Mouse (Mus musculus): ENCODE measurements around the gene Tpmt.

Gene Tpmt

DNA sequence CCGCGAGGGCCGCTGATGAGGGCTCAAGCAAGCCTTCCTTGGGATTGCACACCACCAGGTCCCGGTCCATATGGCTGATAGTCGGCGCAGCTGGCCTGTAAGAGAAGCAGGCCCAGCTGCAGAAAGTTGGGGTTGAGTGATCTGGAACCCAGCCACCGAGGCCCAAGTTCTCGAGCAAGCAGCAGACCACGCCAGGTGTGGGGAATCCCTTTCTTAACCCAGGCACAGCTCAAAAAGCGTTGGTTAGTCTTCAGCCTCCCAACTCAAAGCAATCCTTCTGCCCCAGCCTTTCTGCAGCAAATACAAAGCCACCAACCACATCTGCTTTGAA is at the start of gene Tpmt:
TSS of gene Tpmt (minus strand) at position 121 of the 331 bp plus-strand sequence.
- in situ Hi-C loops (cut with MboI; ENCODE audit: low sequenced_read_pairs) = no loop called here

DNA sequence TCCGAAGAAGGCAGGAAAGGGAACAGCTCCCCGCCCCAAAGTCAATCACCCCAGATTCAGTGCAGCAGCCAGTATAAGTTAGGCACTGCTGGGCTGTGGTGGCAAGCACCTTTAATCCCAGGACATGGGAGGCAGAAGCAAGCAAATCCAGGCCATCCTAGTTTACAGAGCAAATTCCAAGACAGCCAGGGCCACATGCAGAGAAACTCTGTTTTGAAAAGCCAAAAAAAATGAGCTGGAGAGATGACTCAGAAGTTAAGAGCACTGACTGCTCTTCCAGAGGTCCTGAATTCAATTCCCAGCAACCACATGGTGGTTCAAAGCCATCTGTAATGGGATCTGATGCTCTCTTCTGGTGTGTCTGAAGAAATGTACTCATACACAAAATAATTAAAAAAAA is 49.3 kb upstream of the Tpmt start:
- in situ Hi-C loops (cut with MboI; ENCODE audit: low sequenced_read_pairs) = no loop called here

DNA sequence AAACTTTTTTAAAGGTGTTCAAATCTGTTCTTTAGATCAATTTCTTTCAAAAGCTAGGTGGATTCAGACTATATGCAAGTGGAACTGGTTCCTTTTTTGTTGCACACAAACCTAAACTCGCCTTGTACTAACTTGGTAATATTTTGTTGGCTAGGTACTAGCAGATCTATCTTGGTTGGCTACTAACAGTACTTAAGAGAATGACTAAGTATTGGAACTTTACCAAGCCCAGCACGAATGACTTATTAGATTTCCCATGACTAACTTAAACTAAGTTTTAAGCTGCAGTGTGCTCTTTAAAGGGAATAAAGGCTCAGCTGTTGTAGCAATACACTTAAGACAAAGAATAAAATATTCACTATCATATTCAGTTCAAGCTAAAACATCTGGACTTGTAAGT is 44.7 kb upstream of the Tpmt start:
- in situ Hi-C loops (cut with MboI; ENCODE audit: low sequenced_read_pairs) = no loop called here

DNA sequence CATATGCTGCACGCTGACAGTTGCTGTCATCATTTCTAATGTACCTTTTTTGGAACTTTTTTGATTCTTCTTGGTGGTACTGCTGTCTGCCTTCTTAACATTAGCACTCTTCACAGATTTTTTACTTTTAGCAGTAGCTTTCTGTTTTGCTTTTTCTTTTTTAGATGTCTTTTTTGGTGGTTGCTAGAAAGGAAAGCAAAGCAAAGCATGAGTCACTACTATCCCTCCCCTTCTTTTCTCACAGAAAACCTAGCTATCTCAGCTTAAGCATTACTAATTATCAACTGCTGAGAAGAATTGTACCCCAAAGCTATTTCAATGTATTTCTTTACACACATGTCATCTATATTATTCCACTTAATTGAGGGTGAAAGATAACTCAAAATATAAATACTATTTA is 43.9 kb upstream of the Tpmt start:
- in situ Hi-C loops (cut with MboI; ENCODE audit: low sequenced_read_pairs) = no loop called here

DNA sequence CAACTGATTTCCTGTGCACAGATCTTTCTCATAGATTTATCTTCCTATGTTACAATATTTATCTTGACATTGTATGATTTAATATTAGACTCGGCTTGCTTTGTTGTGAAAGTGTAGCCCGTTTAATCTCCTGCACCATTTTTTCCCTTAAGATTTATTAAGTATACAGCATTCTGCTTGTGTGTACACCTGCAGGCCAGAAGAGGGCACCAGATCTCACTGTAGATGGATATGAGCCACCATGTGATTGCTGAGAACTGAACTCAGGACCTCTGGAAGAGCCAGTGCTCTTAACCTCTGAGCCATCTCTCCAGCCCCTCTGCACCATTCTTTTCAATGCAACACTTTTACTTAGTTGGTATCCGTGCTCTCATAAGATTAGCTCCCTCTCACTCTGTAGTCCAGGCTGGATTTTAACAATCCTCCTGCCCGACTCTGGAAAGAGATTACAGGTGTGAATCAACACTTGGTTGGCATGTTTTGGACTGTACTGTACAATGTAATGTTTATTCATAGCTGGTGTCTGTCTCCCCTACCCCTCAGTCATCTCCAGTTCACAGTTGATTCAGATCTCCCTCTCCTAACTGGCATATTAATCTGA is 36.5 kb upstream of the Tpmt start:
- in situ Hi-C loops (cut with MboI; ENCODE audit: low sequenced_read_pairs) = no loop called here

GRCm38 (mm10) chr13:47078799-47079198 is 34.3 kb upstream of the Tpmt start:
- in situ Hi-C loops (cut with MboI; ENCODE audit: low sequenced_read_pairs) = no loop called here

DNA sequence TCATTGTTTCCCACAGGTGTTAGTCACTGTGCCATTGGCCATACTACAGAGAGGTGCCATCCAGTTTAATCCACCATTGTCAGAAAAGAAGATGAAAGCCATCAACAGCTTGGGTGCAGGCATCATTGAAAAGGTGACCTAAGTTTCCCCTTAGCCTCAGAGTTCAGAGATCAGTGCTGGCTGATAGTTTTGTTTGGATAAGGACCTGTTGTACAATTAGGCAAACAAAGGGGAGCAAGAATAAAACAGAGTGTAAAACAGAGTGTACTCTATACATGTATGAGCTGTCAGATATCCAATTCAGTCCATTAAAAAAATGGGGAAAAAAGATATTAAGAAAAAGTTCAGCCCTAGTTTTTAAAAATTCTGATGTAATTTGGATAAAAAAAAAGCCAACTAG is 32.8 kb upstream of the Tpmt start:
- in situ Hi-C loops (cut with MboI; ENCODE audit: low sequenced_read_pairs) = no loop called here

GRCm38 (mm10) chr13:47076156-47076555 is 31.6 kb upstream of the Tpmt start:
- in situ Hi-C loops (cut with MboI; ENCODE audit: low sequenced_read_pairs) = no loop called here

GRCm38 (mm10) chr13:47072484-47072883 is 27.9 kb upstream of the Tpmt start:
- in situ Hi-C loops (cut with MboI; ENCODE audit: low sequenced_read_pairs) = no loop called here

DNA sequence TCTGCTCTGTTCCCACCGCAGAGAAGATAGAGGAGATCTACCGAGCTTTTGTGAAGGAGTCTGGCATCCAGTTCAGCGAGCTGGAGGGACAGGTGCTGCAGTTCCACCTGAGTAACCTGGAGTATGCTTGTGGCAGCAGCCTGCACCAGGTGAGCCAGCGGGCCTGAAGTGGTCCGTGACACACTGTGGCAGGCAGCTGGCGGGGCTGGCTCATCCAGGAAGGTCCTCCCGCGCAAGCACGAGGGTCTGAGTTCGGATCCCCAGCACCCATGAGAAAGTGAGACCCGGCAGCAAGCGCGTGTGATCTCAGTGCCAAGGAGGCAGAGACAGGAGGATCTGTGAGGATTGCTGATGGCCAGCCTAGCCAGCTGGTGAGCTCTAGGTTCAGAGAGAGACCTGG is 27.3 kb upstream of the Tpmt start:
- in situ Hi-C loops (cut with MboI; ENCODE audit: low sequenced_read_pairs) = no loop called here

- in situ Hi-C loops (cut with MboI; ENCODE audit: low sequenced_read_pairs) = no loop called here
These were observed 26.0 kb upstream of the Tpmt start for GRCm38 (mm10) chr13:47070329-47071080.

- in situ Hi-C loops (cut with MboI; ENCODE audit: low sequenced_read_pairs) = no loop called here
These were observed 22.5 kb upstream of the Tpmt start for GRCm38 (mm10) chr13:47067001-47067400.

DNA sequence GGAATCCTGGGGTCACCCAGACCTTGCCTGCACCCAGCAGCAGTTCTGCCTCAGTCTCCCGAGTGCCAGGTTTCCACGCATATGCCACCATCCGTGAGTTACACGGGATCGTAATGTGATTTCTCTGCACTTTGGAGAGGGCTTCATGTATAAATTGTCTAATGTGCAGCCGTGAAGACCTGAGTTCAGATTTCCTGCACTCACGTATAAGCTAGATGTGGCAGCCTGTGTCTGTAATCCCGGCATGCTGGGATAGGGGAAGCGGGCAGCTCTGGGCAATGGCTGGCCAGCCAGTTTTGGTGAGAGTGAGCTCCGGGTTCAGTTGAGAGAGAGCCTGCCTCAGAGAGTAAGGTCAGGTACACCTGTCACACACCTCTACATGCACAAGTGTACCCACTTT is 22.0 kb upstream of the Tpmt start:
- in situ Hi-C loops (cut with MboI; ENCODE audit: low sequenced_read_pairs) = no loop called here

DNA sequence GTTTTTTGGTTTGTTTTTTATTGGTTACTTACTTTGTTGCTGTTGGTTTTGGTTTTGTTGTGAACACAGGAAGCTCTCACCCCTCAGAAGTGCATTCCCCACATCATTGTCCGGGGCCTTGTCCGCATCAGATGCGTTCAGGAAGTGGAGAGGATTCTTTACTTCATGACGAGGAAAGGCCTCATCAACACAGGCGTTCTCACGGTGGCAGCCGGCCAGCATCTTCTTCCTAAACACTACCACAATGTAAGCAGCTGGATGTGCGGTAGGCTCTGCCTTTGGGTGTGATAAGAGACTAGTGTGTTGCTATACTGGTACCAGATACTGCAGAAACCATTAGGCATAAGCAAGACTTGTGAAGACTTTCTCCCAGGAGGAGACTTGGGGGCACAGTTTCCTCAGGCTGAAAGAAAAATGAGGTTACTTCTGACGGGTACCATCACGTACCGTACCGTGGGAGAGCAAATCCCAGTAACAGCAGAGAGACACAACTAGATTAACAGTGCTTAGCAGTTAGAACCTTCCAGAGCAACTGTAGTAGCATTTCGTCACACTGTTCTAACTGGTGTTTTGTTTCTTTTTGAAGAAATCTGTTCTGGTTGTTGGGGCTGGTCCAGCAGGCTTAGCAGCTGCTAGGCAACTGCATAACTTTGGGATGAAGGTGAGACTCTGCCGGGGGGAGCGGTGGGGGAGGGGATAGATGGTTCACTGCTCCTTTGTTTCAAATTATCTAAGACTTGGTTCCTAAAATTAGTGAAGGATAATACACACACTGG is 19.6 kb upstream of the Tpmt start:
- in situ Hi-C loops (cut with MboI; ENCODE audit: low sequenced_read_pairs) = no loop called here

DNA sequence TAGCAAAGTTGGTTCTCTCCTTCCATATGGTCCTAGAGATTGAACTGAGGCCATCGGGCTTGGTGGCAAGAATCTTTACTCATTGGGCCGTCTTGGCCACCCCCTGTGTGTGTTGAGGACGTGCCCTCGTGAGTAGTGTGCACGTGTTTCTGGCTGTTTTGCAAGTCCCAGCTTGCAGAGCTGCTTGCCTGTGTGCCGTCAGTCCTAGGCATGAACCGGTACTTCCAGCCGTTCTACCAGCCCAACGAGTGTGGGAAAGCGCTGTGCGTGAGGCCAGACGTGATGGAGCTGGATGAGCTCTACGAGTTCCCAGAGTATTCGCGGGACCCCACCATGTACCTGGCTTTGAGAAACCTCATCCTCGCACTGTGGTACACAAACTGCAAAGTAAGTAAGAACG is 18.2 kb upstream of the Tpmt start:
- in situ Hi-C loops (cut with MboI; ENCODE audit: low sequenced_read_pairs) = no loop called here

- in situ Hi-C loops (cut with MboI; ENCODE audit: low sequenced_read_pairs) = no loop called here
These were observed 12.2 kb upstream of the Tpmt start for GRCm38 (mm10) chr13:47056781-47057180.

GRCm38 (mm10) chr13:47056126-47056525 is 11.6 kb upstream of the Tpmt start:
- in situ Hi-C loops (cut with MboI; ENCODE audit: low sequenced_read_pairs) = no loop called here

- in situ Hi-C loops (cut with MboI; ENCODE audit: low sequenced_read_pairs) = no loop called here
These were observed 9.4 kb upstream of the Tpmt start for GRCm38 (mm10) chr13:47053971-47054370.

GRCm38 (mm10) chr13:47050009-47050408 is 5.5 kb upstream of the Tpmt start:
- in situ Hi-C loops (cut with MboI; ENCODE audit: low sequenced_read_pairs) = no loop called here

DNA sequence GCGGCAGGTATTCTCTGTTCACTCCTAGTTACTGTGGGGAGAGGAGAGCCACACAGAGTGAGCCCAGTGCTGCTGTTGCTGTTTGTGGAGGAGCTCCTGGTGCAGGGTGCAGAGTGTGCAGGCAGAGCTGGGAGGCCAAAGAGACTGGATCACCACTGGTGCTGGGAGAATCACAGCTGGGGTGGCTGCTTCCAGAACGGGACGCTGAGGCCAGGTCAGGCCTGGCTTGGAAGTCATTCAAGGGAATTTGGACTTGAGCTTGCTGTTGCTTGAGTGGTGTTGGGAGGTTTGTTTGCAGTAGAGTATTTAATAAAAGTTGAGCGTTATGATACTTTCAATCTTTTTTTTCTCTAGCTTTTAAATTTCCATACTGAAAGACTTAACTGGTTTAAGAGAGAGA is 3.5 kb upstream of the Tpmt start:
- in situ Hi-C loops (cut with MboI; ENCODE audit: low sequenced_read_pairs) = no loop called here

DNA sequence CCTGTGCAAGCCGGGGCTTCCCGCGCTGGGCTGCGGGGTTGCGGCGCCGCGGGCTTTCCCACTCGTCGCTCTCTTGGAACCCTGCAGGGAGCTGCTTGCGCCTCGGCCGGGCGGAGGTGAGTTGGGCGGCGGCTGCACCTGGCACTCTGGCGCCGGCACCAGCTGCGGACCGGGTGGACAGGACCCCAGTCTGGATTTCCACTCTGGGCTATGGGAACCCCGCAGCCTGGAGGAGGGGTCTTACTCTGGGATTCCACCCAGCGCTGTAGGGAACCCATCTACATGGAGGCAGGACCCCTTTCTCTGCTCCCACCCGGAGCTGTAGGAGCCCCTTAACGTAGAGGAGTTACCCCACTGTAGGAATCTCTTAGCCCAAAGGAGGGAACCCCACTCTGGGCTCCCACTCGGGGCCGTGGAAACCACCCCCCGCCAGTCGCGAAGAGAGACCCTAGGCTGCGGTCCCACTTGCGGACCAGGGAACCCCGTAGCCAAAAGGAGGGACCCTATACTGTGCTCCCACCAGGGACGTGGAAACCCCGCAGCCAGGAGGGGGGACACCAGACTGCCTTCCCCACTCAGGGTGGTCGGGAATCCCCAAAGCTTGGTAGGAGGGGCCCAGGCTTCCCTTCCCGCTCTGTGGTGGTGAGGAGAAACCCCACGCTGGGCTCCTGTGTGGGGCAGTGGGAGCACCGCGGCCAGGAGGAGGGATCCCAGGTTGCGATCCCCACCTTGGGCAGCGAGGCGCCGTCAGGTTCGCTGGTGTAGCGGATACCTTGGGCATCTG is 512 bp downstream of the Tpmt start:
- in situ Hi-C loops (cut with MboI; ENCODE audit: low sequenced_read_pairs) = no loop called here

Measured in CH12F3 (cell line).